In the genomic region with DNA sequence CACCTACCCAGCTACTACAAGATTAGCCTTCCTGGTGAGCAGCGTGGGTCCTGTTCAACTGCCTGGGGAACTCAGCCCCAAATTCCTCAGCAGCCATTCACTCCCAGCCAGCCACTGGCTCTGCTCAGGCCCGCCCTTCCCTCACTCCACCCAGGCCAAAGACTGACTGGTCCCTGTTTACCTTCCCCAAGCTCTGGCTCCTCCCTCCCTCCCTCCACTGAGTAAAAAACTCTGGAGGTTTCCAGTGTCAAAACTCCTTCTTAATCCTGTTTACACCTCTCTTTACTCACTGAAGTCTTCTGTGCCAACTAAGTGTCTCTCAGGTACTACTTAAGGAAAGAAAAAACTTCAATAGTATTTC, we compare ENCODE assay signal across 10 mouse cellular contexts. TPM values are rescaled to one million over a fixed set of nuclear protein-coding genes. Genes with fewer than 3 reads are reported as not detected.
A peak's percentile ranks its signal among the peaks of the same experiment; 100 is the strongest.
DNase-seq lines count a peak whose midpoint lies in the region; ATAC-seq and TF ChIP-seq lines count a peak whose summit lies in the region.
"Had no signal": no experiment of that assay in that cellular context is flagged by ENCODE, and none has a peak within 500 bp of the region (broad histone marks: within the 10 kb centered on the region; RNA-seq: fewer than 3 reads in every experiment).

No protein-coding gene starts in this region.

- TF ChIP-seq POLR2A in cerebellum, adult 2 months (IDR thresholded peaks at IDR 0.05; ENCODE audit: borderline replicate concordance, insufficient read depth, low read length), result no peak

- no peak for TF ChIP-seq CTCF in cerebellum, adult 2 months (IDR thresholded peaks at IDR 0.05; ENCODE audit: borderline replicate concordance, insufficient read depth, low read depth, low read length)

- peak; percentile 27; the same call in 1 of the 2 replicates for ATAC-seq in heart, embryonic 12.5 days (ENCODE audit: insufficient number of reproducible peaks, low FRiP score)
- peak; percentile 86 for ATAC-seq in liver, embryonic 13.5 days (ENCODE audit: low read depth)
- ATAC-seq in stomach, embryonic 15.5 days (ENCODE audit: insufficient read depth, low FRiP score, low read depth), result peak; percentile 88

- no peak overlapping the region for H3K4me3 ChIP-seq in heart, embryonic 12.5 days
- no peak overlapping the region for H3K4me3 ChIP-seq in liver, embryonic 13.5 days (replicated peaks)
- H3K4me3 ChIP-seq in stomach, embryonic 15.5 days (replicated peaks), result no peak overlapping the region
- no peak overlapping the region for H3K4me3 ChIP-seq in midbrain, embryonic 10.5 days
- no peak overlapping the region for H3K4me3 ChIP-seq in cerebellum, adult 2 months (replicated peaks; ENCODE audit: insufficient read depth, low read depth, low read length)

- H3K27ac ChIP-seq in heart, embryonic 12.5 days (ENCODE audit: poor library complexity, severe bottlenecking), result peak overlapping the region; percentile 84
- peak overlapping the region; percentile 65 for H3K27ac ChIP-seq in liver, embryonic 13.5 days
- peak overlapping the region; percentile 79 for H3K27ac ChIP-seq in stomach, embryonic 15.5 days
- no peak overlapping the region for H3K27ac ChIP-seq in midbrain, embryonic 10.5 days (replicated peaks)
- H3K27ac ChIP-seq in cerebellum, adult 2 months (ENCODE audit: insufficient read depth, low read length), result no peak overlapping the region

- no peaks in the 10 kb centered on the region for H3K36me3 ChIP-seq in heart, embryonic 12.5 days
- H3K36me3 ChIP-seq in liver, embryonic 13.5 days, result no peaks in the 10 kb centered on the region
- H3K36me3 ChIP-seq in stomach, embryonic 15.5 days, result no peaks in the 10 kb centered on the region
- no peaks in the 10 kb centered on the region for H3K36me3 ChIP-seq in midbrain, embryonic 10.5 days

- intact Hi-C loops in heart, postnatal 14 days (cut with DNase I), result loop anchor here (5.0 kb wide), 1 partner anchor 38 kb away; a partner anchor contains a TSS

- DNase-seq in heart, postnatal 14 days, result no peak
- DNase-seq in heart, postnatal 4 days, result peak; percentile 39
- peak; percentile 30 for DNase-seq in liver, embryonic 13.5 days
- DNase-seq in midbrain, embryonic 10.5 days (ENCODE audit: low spot score), result no peak
- no peak for DNase-seq in MN1 (ENCODE audit: low spot score)
- DNase-seq in cerebellum, adult 2 months, result no peak
- DNase-seq: adrenal gland, adult 8-10 months; gastrocnemius, postnatal 14 days had no signal

- peaks cover 63% of the 10 kb centered on the region for H3K4me1 ChIP-seq in heart, embryonic 12.5 days (replicated peaks)
- H3K4me1 ChIP-seq in liver, embryonic 13.5 days (replicated peaks), result peaks cover 63% of the 10 kb centered on the region
- H3K4me1 ChIP-seq in stomach, embryonic 15.5 days, result peaks cover 26% of the 10 kb centered on the region
- peaks cover 19% of the 10 kb centered on the region for H3K4me1 ChIP-seq in midbrain, embryonic 10.5 days
- H3K4me1 ChIP-seq in cerebellum, adult 2 months (ENCODE audit: control insufficient read depth, insufficient read depth, low read length), result peaks cover 10% of the 10 kb centered on the region

- no peaks in the 10 kb centered on the region for H3K9me3 ChIP-seq in heart, embryonic 12.5 days (replicated peaks)
- no peaks in the 10 kb centered on the region for H3K9me3 ChIP-seq in liver, embryonic 13.5 days (replicated peaks)
- H3K9me3 ChIP-seq in stomach, embryonic 15.5 days, result no peaks in the 10 kb centered on the region
- no peaks in the 10 kb centered on the region for H3K9me3 ChIP-seq in midbrain, embryonic 10.5 days (replicated peaks)

- H3K9ac ChIP-seq in heart, embryonic 12.5 days, result no peak overlapping the region
- H3K9ac ChIP-seq in liver, embryonic 13.5 days, result no peak overlapping the region
- H3K9ac ChIP-seq in stomach, embryonic 15.5 days, result no peak overlapping the region

- H3K4me2 ChIP-seq in heart, embryonic 12.5 days, result peak overlapping the region; percentile 28; the same call in 1 of the 2 replicates
- peak overlapping the region; percentile 28 for H3K4me2 ChIP-seq in liver, embryonic 13.5 days
- no peak overlapping the region for H3K4me2 ChIP-seq in stomach, embryonic 15.5 days

- WGBS in heart, embryonic 12.5 days, result 17% methylated on average over 2 of the region's 2 CpGs
- 11% methylated on average over 2 of the region's 2 CpGs for WGBS in liver, embryonic 13.5 days (ENCODE audit: insufficient replicate concordance)
- 41% methylated on average over 2 of the region's 2 CpGs for WGBS in stomach, embryonic 15.5 days
- 37% methylated on average over 2 of the region's 2 CpGs for WGBS in midbrain, embryonic 10.5 days
- 89% methylated on average over 2 of the region's 2 CpGs for WGBS in cerebellum, adult 2 months

- no peaks in the 10 kb centered on the region for H3K27me3 ChIP-seq in heart, embryonic 12.5 days (replicated peaks)
- no peaks in the 10 kb centered on the region for H3K27me3 ChIP-seq in liver, embryonic 13.5 days
- no peaks in the 10 kb centered on the region for H3K27me3 ChIP-seq in stomach, embryonic 15.5 days (replicated peaks)
- H3K27me3 ChIP-seq in midbrain, embryonic 10.5 days (ENCODE audit: low read depth, poor library complexity, severe bottlenecking), result no peaks in the 10 kb centered on the region
- H3K27me3 ChIP-seq in cerebellum, adult 2 months (ENCODE audit: control insufficient read depth, insufficient read depth, low read length), result no peaks in the 10 kb centered on the region

RNA-seq across cellular contexts. Expression of a gene that starts 38.9 kb away (rescaled TPM):
- polyA plus RNA-seq in heart, embryonic 12.5 days (2016; fragmentation: Nextera tagmentation; extraction: Ambion mirVana), result 23.8 and 25.3 TPM in 2 replicates
- 10 to 100 TPM; 48.6 to 52.5 TPM for total RNA-seq in heart, postnatal 14 days (2021)
- total RNA-seq in heart, postnatal 4 days (2021), result 10 to 100 TPM; 50.3 to 51.3 TPM
- polyA plus RNA-seq in liver, embryonic 13.5 days (2015; fragmentation: Nextera tagmentation; extraction: Ambion mirVana), result 7.9 and 9.7 TPM in 2 replicates
- polyA plus RNA-seq in stomach, embryonic 15.5 days (2015; fragmentation: Nextera tagmentation; extraction: Ambion mirVana), result 29.4 and 29.8 TPM in 2 replicates
- polyA plus RNA-seq in midbrain, embryonic 10.5 days (2016; fragmentation: Nextera tagmentation; extraction: Ambion mirVana), result 13.9 and 16.5 TPM in 2 replicates
- 12.5 and 13.9 TPM in 2 replicates for polyA plus RNA-seq in cerebellum, adult 2 months (2012; rRNA removed)

Comparison
In these comparisons a context has a peak if more than half of its experiments do, and no peak if none do; other contexts are left out.
1. DNase-seq: peak in heart, postnatal 4 days (single experiment) and liver, embryonic 13.5 days (single experiment); none in heart, postnatal 14 days (0 of 2), midbrain, embryonic 10.5 days (single experiment), MN1 (single experiment) and cerebellum, adult 2 months (0 of 2).
2. ATAC-seq: peak in every context shown above with its lines; median percentile 88 in stomach, embryonic 15.5 days; 86 in liver, embryonic 13.5 days; 27 in heart, embryonic 12.5 days.
3. H3K27ac ChIP-seq: peak in heart, embryonic 12.5 days (single experiment), liver, embryonic 13.5 days (single experiment) and stomach, embryonic 15.5 days (single experiment); none in midbrain, embryonic 10.5 days (single experiment) and cerebellum, adult 2 months (single experiment).